ENCODE assay signal across 12 mouse cellular contexts in the genomic region with DNA sequence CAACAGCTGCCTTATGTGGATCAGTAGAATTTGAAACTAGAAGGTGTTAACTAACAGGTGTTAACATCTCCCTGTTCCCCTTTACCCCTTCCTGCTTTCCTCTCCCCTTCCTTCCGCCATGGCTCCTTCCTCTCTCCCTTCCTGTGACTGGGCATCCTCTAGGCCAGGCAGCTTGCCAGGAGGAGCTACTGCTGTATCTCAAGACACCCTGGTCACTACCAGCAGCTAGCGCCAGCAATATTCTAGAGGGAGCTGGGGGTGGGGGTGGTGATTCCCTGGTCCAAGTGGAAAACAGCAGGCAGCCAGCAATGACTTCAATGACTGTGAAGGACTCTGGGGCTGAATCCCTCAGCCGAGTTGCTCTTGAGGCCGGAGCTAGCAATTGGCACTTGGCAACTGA. TPM values are rescaled to one million over a fixed set of nuclear protein-coding genes. Genes with fewer than 3 reads are reported as not detected.
DNase-seq lines count a peak whose midpoint lies in the region; ATAC-seq and TF ChIP-seq lines count a peak whose summit lies in the region.
"Had no signal": no experiment of that assay in that cellular context is flagged by ENCODE, and none has a peak within 500 bp of the region (broad histone marks: within the 10 kb centered on the region; RNA-seq: fewer than 3 reads in every experiment).

No protein-coding gene starts in this region.

- no peak overlapping the region for H3K27ac ChIP-seq in lung, embryonic 14.5 days (ENCODE audit: low read depth)
- no peak overlapping the region for H3K27ac ChIP-seq in lung, postnatal 0 days (ENCODE audit: low read length)
- 0 out of 2 replicates have a peak overlapping the region, but pooled peaks have one; percentile 2 for H3K27ac ChIP-seq in embryonic facial prominence, embryonic 13.5 days
- 0 out of 2 replicates have a peak overlapping the region, but pooled peaks have one; percentile 52 for H3K27ac ChIP-seq in limb, embryonic 13.5 days
- H3K27ac ChIP-seq: intestine, embryonic 15.5 days; stomach, embryonic 15.5 days had no signal

- TF ChIP-seq CTCF in lung, embryonic 14.5 days (IDR thresholded peaks at IDR 0.05; ENCODE audit: low read depth), result no peak
- no peak for TF ChIP-seq CTCF in lung, postnatal 0 days (IDR thresholded peaks at IDR 0.05)

- 75% methylated on average over 4 of the region's 4 CpGs for WGBS in lung, embryonic 14.5 days
- whole genome bisulfite sequencing in lung, postnatal 0 days, result 51% methylated on average over 4 of the region's 4 CpGs
- 64% methylated on average over 4 of the region's 4 CpGs for WGBS in embryonic facial prominence, embryonic 13.5 days
- 53% methylated on average over 4 of the region's 4 CpGs for WGBS in limb, embryonic 13.5 days

- H3K36me3 ChIP-seq in lung, embryonic 14.5 days (ENCODE audit: insufficient read depth), result no peaks in the 10 kb centered on the region
- no peaks in the 10 kb centered on the region for H3K36me3 ChIP-seq in lung, postnatal 0 days (ENCODE audit: insufficient read depth, low read length)
- no peaks in the 10 kb centered on the region for H3K36me3 ChIP-seq in embryonic facial prominence, embryonic 13.5 days
- H3K36me3 ChIP-seq in limb, embryonic 13.5 days, result no peaks in the 10 kb centered on the region
- H3K36me3 ChIP-seq: intestine, embryonic 15.5 days; stomach, embryonic 15.5 days had no signal

- H3K9me3 ChIP-seq in lung, embryonic 14.5 days (ENCODE audit: low read depth, low read length), result no peaks in the 10 kb centered on the region
- H3K9me3 ChIP-seq in lung, postnatal 0 days (ENCODE audit: low read length), result no peaks in the 10 kb centered on the region
- H3K9me3 ChIP-seq in embryonic facial prominence, embryonic 13.5 days, result no peaks in the 10 kb centered on the region
- no peaks in the 10 kb centered on the region for H3K9me3 ChIP-seq in limb, embryonic 13.5 days
- H3K9me3 ChIP-seq: intestine, embryonic 15.5 days; stomach, embryonic 15.5 days had no signal

- TF ChIP-seq EP300 in lung, postnatal 0 days (IDR thresholded peaks at IDR 0.05), result no peak

- no peaks in the 10 kb centered on the region for H3K27me3 ChIP-seq in lung, embryonic 14.5 days (ENCODE audit: insufficient read depth, low read length)
- no peaks in the 10 kb centered on the region for H3K27me3 ChIP-seq in lung, postnatal 0 days (replicated peaks; ENCODE audit: insufficient read depth, low read length)
- H3K27me3 ChIP-seq in embryonic facial prominence, embryonic 13.5 days, result no peaks in the 10 kb centered on the region
- no peaks in the 10 kb centered on the region for H3K27me3 ChIP-seq in limb, embryonic 13.5 days
- H3K27me3 ChIP-seq: intestine, embryonic 15.5 days; stomach, embryonic 15.5 days had no signal

- intact Hi-C loops in gastrocnemius, postnatal 36 days (cut with DNase I), result no loop called here

- no peaks in the 10 kb centered on the region for H3K4me1 ChIP-seq in lung, embryonic 14.5 days (ENCODE audit: insufficient read depth)
- H3K4me1 ChIP-seq in lung, postnatal 0 days (ENCODE audit: insufficient read depth, low read depth, low read length), result no peaks in the 10 kb centered on the region
- H3K4me1 ChIP-seq in embryonic facial prominence, embryonic 13.5 days, result peaks cover 45% of the 10 kb centered on the region
- H3K4me1 ChIP-seq in limb, embryonic 13.5 days, result peaks cover 32% of the 10 kb centered on the region
- H3K4me1 ChIP-seq: stomach, embryonic 15.5 days had no signal

- no peak for ATAC-seq in lung, embryonic 14.5 days (ENCODE audit: insufficient read depth)
- ATAC-seq in lung, postnatal 0 days, result no peak
- ATAC-seq in embryonic facial prominence, embryonic 13.5 days (ENCODE audit: insufficient number of reproducible peaks, insufficient read depth, low FRiP score, low TSS enrichment, low read depth), result no peak
- ATAC-seq in limb, embryonic 13.5 days (ENCODE audit: low FRiP score, low read depth), result no peak
- ATAC-seq: intestine, embryonic 15.5 days had no signal

- no peak overlapping the region for H3K9ac ChIP-seq in lung, embryonic 14.5 days
- H3K9ac ChIP-seq in lung, postnatal 0 days (replicated peaks; ENCODE audit: low read depth), result no peak overlapping the region
- no peak overlapping the region for H3K9ac ChIP-seq in embryonic facial prominence, embryonic 13.5 days
- H3K9ac ChIP-seq in limb, embryonic 13.5 days, result no peak overlapping the region
- H3K9ac ChIP-seq: intestine, embryonic 15.5 days; stomach, embryonic 15.5 days had no signal

- no peak overlapping the region for H3K4me2 ChIP-seq in lung, embryonic 14.5 days
- no peak overlapping the region for H3K4me2 ChIP-seq in lung, postnatal 0 days (replicated peaks; ENCODE audit: low read depth, low read length)
- no peak overlapping the region for H3K4me2 ChIP-seq in embryonic facial prominence, embryonic 13.5 days
- H3K4me2 ChIP-seq in limb, embryonic 13.5 days (replicated peaks), result no peak overlapping the region
- H3K4me2 ChIP-seq: intestine, embryonic 15.5 days; stomach, embryonic 15.5 days had no signal

- DNase-seq in gastrocnemius, postnatal 10 days, result peak; percentile 24
- DNase-seq in gastrocnemius, postnatal 36 days, result no peak
- DNase-seq in lung, embryonic 14.5 days, result peak; percentile 24
- no peak for DNase-seq in lung, postnatal 0 days (ENCODE audit: low spot score)
- no peak for DNase-seq in embryo, embryonic 10.5 days (ENCODE audit: low spot score)
- DNase-seq: liver; right cerebral cortex, postnatal 4 days had no signal

- no peak overlapping the region for H3K4me3 ChIP-seq in lung, embryonic 14.5 days (ENCODE audit: low read depth, low read length)
- no peak overlapping the region for H3K4me3 ChIP-seq in lung, postnatal 0 days (ENCODE audit: low read depth, low read length)
- H3K4me3 ChIP-seq in embryonic facial prominence, embryonic 13.5 days, result no peak overlapping the region
- no peak overlapping the region for H3K4me3 ChIP-seq in limb, embryonic 13.5 days
- H3K4me3 ChIP-seq: intestine, embryonic 15.5 days; stomach, embryonic 15.5 days had no signal

RNA-seq across cellular contexts. Expression of a gene that starts 38.2 kb away (rescaled TPM):
- total RNA-seq in gastrocnemius, postnatal 10 days (2021), result 1 to 10 TPM; 3.5 to 3.9 TPM
- total RNA-seq in gastrocnemius, postnatal 36 days (2021), result 1 to 10 TPM; 1.1 to 1.6 TPM
- 4.6 and 4.8 TPM in 2 replicates for polyA plus RNA-seq in lung, embryonic 14.5 days (2014; fragmentation: Nextera tagmentation; extraction: Ambion mirVana)
- 3.1 and 3.2 TPM in 2 replicates for polyA plus RNA-seq in lung, postnatal 0 days (2015; fragmentation: Nextera tagmentation; extraction: Ambion mirVana)
- 40.6 and 44.9 TPM in 2 replicates for polyA plus RNA-seq in embryonic facial prominence, embryonic 13.5 days (2015; fragmentation: Nextera tagmentation; extraction: Ambion mirVana)
- polyA plus RNA-seq in limb, embryonic 13.5 days (2015; fragmentation: Nextera tagmentation; extraction: Ambion mirVana), result 40.5 and 44.5 TPM in 2 replicates
- total RNA-seq: hematopoietic stem cell, adult 5-6 weeks had no signal

RNA-seq across cellular contexts. Expression of a gene that starts 51.9 kb away (rescaled TPM):
- 1 to 10 TPM; 2.2 to 2.9 TPM for total RNA-seq in gastrocnemius, postnatal 10 days (2021)
- under 1 TPM in 1 of 2 experiments, not detected in 1; 0.13 TPM for total RNA-seq in gastrocnemius, postnatal 36 days (2021)
- 53.1 and 61.2 TPM in 2 replicates for polyA plus RNA-seq in lung, embryonic 14.5 days (2014; fragmentation: Nextera tagmentation; extraction: Ambion mirVana)
- polyA plus RNA-seq in lung, postnatal 0 days (2015; fragmentation: Nextera tagmentation; extraction: Ambion mirVana), result 2.4 and 4.1 TPM in 2 replicates
- 42.6 and 46.0 TPM in 2 replicates for polyA plus RNA-seq in embryonic facial prominence, embryonic 13.5 days (2015; fragmentation: Nextera tagmentation; extraction: Ambion mirVana)
- 42.9 and 43.8 TPM in 2 replicates for polyA plus RNA-seq in limb, embryonic 13.5 days (2015; fragmentation: Nextera tagmentation; extraction: Ambion mirVana)

RNA-seq across cellular contexts. Expression of a gene that starts 52.0 kb away (rescaled TPM):
- total RNA-seq in gastrocnemius, postnatal 10 days (2021), result 10 to 100 TPM; 15.4 to 19.0 TPM
- 10 to 100 TPM in 1 of 2 experiments, 1 to 10 TPM in 1; 8.3 to 11.0 TPM for total RNA-seq in gastrocnemius, postnatal 36 days (2021)
- 47.9 and 53.2 TPM in 2 replicates for polyA plus RNA-seq in lung, embryonic 14.5 days (2014; fragmentation: Nextera tagmentation; extraction: Ambion mirVana)
- 33.8 and 35.2 TPM in 2 replicates for polyA plus RNA-seq in lung, postnatal 0 days (2015; fragmentation: Nextera tagmentation; extraction: Ambion mirVana)
- polyA plus RNA-seq in embryonic facial prominence, embryonic 13.5 days (2015; fragmentation: Nextera tagmentation; extraction: Ambion mirVana), result 63.5 and 68.6 TPM in 2 replicates
- 64.7 and 65.4 TPM in 2 replicates for polyA plus RNA-seq in limb, embryonic 13.5 days (2015; fragmentation: Nextera tagmentation; extraction: Ambion mirVana)

Comparison
In these comparisons a context has a peak if more than half of its experiments do, and no peak if none do; other contexts are left out.
1. DNase-seq: peak in gastrocnemius, postnatal 10 days (single experiment) and lung, embryonic 14.5 days (single experiment); none in gastrocnemius, postnatal 36 days (0 of 2), lung, postnatal 0 days (single experiment) and embryo, embryonic 10.5 days (single experiment).
2. H3K27ac ChIP-seq: peak in embryonic facial prominence, embryonic 13.5 days (single experiment) and limb, embryonic 13.5 days (single experiment); none in lung, embryonic 14.5 days (single experiment) and lung, postnatal 0 days (single experiment).